Mouse (Mus musculus) intestine, postnatal 0 days (tissue): ENCODE data around the gene Emc3. TPM values are rescaled to one million over a fixed set of nuclear protein-coding genes. Genes with fewer than 3 reads are reported as not detected.

Source experiments
- ATAC-seq: fragments of 200-750 bp; cut with Nextera tagmentation; 2 replicates; pipeline ENCODE4 v1.8.0; 2017; ENCODE audit warnings: mild to moderate bottlenecking, moderate TSS enrichment, moderate library complexity
- H3K27ac ChIP-seq: fragments of 300-500 bp; sonication (generic); 2 replicates; pipeline ENCODE4 v1.5.1; 2014; ENCODE audit warnings: mild to moderate bottlenecking, low read depth, low read length, moderate library complexity
- H3K27me3 ChIP-seq: fragments of 300-500 bp; sonication (generic); replicated peaks from 2 replicates; pipeline ENCODE4 v1.6.1; 2014; ENCODE audit warnings: low read length, mixed read lengths; ENCODE audit not compliant: control insufficient read depth, insufficient read depth
- H3K36me3 ChIP-seq: fragments of 300-500 bp; sonication (generic); 2 replicates; pipeline ENCODE4 v1.6.1; 2014; ENCODE audit warnings: mild to moderate bottlenecking, moderate library complexity; ENCODE audit not compliant: control insufficient read depth, insufficient read depth
- H3K4me1 ChIP-seq: fragments of 300-500 bp; sonication (generic); replicated peaks from 2 replicates; pipeline ENCODE4 v1.6.1; 2014; ENCODE audit warnings: antibody characterized with exemption, low read length, mixed read lengths; ENCODE audit not compliant: control insufficient read depth, insufficient read depth
- H3K4me2 ChIP-seq: fragments of 300-500 bp; sonication (generic); replicated peaks from 2 replicates; pipeline ENCODE4 v1.6.1; 2014; ENCODE audit warnings: low read depth, mild to moderate bottlenecking, moderate library complexity
- H3K4me3 ChIP-seq: fragments of 300-500 bp; sonication (generic); 2 replicates; pipeline ENCODE4 v1.5.1; 2014; ENCODE audit warnings: low read depth, low read length
- H3K9ac ChIP-seq: fragments of 300-500 bp; sonication (generic); 2 replicates; pipeline ENCODE4 v1.6.1; 2014; ENCODE audit warnings: mild to moderate bottlenecking, low read depth, low read length
- H3K9me3 ChIP-seq: fragments of 300-500 bp; sonication (generic); 2 replicates; pipeline ENCODE4 v1.6.1; 2016; ENCODE audit warnings: mixed run types; ENCODE audit not compliant: control insufficient read depth
- CTCF ChIP-seq: sonication (generic); IDR thresholded peaks from 2 replicates; pipeline ENCODE4 v1.5.1; 2016; ENCODE audit warnings: low read depth, mild to moderate bottlenecking, control low read depth, antibody characterized with exemption, moderate library complexity
- WGBS: fragments of 180-500 bp; shearing (Covaris S2); extraction: QIAGEN DNeasy Blood & Tissue Kit; methylation state at CpG from one replicate; pipeline ENCODE4 v1.1.7; 2014; 5-methylcytosine and 5-hydroxymethylcytosine counted together
- polyA plus RNA-seq: library from polyadenylated mRNA; unstranded; fragments of >200 nt; fragmentation: Nextera tagmentation; extraction: Ambion mirVana; gene quantifications from 2 replicates; pipeline ENCODE4 v1.2.1, GENCODE M21; 2015

Emc3 gene
- polyA plus RNA-seq, 1 experiment from 2014 or later: 77.9 TPM

DNA sequence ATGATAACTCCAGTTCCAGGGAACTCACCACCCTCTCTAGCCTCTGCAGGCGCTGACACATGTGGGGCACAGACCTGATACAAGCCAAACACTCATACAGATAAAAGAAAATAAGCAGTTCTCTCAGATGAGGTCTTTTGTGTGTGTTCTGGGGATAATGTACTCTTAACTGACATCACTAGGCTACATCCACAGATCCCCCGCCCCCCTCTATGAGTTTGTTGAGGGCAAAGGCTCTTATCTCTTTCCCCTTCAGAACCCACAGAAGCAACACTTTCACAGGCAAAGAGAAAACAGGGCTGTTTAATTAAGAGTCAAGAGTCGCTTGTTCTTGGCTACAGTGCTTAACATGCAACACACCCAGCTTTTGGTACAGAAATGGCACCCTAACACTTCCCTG lies 16.9 kb downstream of the Emc3 start:
- no peaks in the 10 kb centered on the region for H3K27me3 ChIP-seq
- no peak for ATAC-seq
- H3K4me1 ChIP-seq: no peaks in the 10 kb centered on the region
- no peak overlapping the region for H3K4me3 ChIP-seq
- no peak for TF ChIP-seq CTCF
- peaks cover 63% of the 10 kb centered on the region for H3K36me3 ChIP-seq
- no peak overlapping the region for H3K9ac ChIP-seq
- WGBS: 97% methylated on average over 3 of the region's 3 CpGs
- H3K9me3 ChIP-seq: no peaks in the 10 kb centered on the region
- no peak overlapping the region for H3K4me2 ChIP-seq
- no peak overlapping the region for H3K27ac ChIP-seq

DNA sequence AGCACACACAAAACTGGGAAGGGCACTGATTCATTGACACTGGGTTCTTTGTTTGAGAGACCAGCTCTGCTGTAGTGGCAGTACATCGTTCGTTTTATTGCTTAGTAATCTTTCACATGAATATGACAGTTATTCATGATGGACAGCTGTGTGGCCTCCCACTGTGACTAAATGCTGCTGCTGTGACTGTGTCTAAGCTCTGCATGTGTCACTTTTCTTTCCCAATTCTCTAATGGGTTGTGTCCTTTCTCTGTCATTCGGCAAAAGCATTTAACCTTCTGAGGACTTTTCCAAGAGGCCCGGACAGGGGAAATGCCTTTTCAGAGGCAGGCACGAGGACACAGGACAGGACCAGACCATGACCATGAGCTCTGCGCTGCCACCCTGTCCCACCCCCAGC lies 17.5 kb downstream of the Emc3 start:
- Histone ChIP-seq H3K4me1 (no peaks in the 10 kb centered on the region), H3K27me3 (no peaks in the 10 kb centered on the region), H3K27ac (no peak overlapping the region), H3K9ac (no peak overlapping the region), H3K36me3 (peaks cover 56% of the 10 kb centered on the region), H3K4me2 (no peak overlapping the region), H3K4me3 (no peak overlapping the region), H3K9me3 (no peaks in the 10 kb centered on the region)
- TF ChIP-seq CTCF: no peak
- peak; percentile 33; the same call in 1 of the 2 replicates for ATAC-seq
- whole genome bisulfite sequencing: 71% methylated on average over 6 of the region's 6 CpGs

DNA sequence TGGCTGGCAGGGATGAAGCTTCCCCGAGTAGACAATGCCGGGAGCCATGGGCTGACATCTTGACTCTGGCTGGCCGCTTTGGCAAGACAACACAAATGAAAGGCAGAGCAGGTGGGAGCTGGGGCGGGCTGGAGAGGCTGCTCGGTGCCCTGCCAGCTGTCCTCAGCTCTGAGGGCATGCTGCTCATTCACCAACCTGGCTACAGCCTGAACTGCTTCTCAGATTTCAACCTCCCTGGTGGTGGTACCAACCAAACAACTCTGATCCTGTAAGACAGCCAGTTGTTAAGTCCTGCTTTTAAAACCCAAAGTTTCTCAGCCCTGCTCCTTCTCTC lies 22.5 kb downstream of the Emc3 start:
- H3K4me2 ChIP-seq: no peak overlapping the region
- no peaks in the 10 kb centered on the region for H3K27me3 ChIP-seq
- H3K4me3 ChIP-seq: no peak overlapping the region
- H3K4me1 ChIP-seq: no peaks in the 10 kb centered on the region
- H3K9me3 ChIP-seq: no peaks in the 10 kb centered on the region
- peaks cover 8% of the 10 kb centered on the region for H3K36me3 ChIP-seq
- 60% methylated on average over 5 of the region's 5 CpGs for WGBS
- no peak for TF ChIP-seq CTCF
- H3K9ac ChIP-seq: no peak overlapping the region
- ATAC-seq: no peak
- H3K27ac ChIP-seq: no peak overlapping the region

DNA sequence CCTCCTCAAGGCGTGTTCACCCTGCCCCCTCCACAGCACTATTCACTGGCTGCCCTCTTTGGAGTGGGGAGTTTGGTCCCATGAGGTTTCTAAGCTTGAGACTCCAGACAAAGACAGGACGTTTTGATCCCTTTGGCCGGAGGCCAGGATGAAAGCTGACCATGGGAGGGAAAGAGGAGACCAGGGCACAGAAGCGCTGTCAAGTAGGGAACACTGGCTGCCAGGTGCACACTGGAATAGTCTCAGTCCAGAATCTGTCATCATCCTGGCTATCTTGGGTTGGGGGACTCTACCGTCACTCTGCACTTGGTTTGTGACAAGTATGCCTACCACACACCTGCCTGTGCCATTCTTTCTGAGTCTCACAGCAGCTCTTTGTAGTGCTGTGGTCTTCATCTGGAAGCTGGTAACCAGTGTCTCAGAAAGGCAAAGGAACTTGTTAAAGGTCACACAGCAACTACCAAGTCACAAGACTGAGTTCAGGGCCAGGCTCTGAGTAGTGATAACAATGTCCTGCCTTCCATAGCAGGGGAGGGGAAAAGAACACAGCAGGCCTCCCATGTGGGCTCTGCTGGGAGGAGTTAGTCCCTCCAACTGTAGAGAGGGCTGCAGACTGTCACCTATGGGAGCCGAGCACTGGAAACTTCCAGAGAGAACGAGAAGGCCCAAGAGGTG lies 23.0 kb downstream of the Emc3 start:
- no peaks in the 10 kb centered on the region for H3K27me3 ChIP-seq
- no peak for ATAC-seq
- WGBS: 64% methylated on average over 7 of the region's 7 CpGs
- TF ChIP-seq CTCF: no peak
- no peak overlapping the region for H3K4me2 ChIP-seq
- no peak overlapping the region for H3K27ac ChIP-seq
- no peaks in the 10 kb centered on the region for H3K9me3 ChIP-seq
- H3K4me3 ChIP-seq: no peak overlapping the region
- peaks cover 3% of the 10 kb centered on the region; the same call in 1 of the 2 replicates for H3K36me3 ChIP-seq
- no peak overlapping the region for H3K9ac ChIP-seq
- H3K4me1 ChIP-seq: no peaks in the 10 kb centered on the region

DNA sequence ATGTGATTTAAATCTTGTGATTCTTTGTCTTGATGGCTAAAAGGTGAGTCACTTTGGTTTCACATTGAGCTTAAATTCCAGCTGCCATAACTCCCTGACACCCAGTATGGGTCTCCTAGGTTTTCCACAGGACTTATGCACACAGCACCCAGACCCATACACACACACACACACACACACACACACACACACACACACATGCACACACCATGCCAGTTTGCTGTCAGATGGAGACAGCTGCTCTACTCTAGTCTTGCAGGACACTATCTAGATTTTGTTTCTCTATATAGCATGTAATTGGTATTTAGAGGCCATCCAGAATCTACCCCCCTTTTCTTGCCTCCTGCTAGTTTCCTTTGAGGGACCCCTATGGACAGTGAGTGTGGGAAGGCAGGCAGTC lies 24.3 kb downstream of the Emc3 start:
- H3K4me1 ChIP-seq: no peaks in the 10 kb centered on the region
- no peaks in the 10 kb centered on the region for H3K9me3 ChIP-seq
- H3K27ac ChIP-seq: no peak overlapping the region
- H3K36me3 ChIP-seq: no peaks in the 10 kb centered on the region
- no peak overlapping the region for H3K4me2 ChIP-seq
- ATAC-seq: no peak
- H3K4me3 ChIP-seq: no peak overlapping the region
- TF ChIP-seq CTCF: no peak
- no peak overlapping the region for H3K9ac ChIP-seq
- 0 out of 2 replicates have a peak, but pooled peaks cover 2% of the 10 kb centered on the region for H3K27me3 ChIP-seq

DNA sequence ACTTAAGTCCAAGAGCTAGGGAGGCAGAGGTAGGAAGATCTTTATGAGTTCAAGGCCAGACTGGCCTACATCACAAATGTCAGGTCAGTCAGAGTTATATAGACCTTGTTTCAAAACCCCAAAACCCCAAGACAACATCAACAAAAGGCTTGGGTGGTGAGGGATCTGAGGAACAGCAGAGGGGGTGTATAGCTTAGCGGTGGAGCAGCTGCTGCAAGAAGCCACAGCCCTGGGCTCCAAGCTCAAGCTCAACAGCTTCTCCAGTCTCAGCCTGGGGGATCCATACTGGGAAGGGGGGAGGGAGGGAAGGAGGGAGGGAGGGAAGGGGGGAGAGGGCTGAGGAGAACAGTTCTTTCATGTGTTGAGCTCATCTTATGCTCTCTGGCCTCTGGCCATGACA lies 25.8 kb downstream of the Emc3 start:
- Histone ChIP-seq H3K9me3 (no peaks in the 10 kb centered on the region), H3K36me3 (no peaks in the 10 kb centered on the region), H3K4me2 (no peak overlapping the region)

DNA sequence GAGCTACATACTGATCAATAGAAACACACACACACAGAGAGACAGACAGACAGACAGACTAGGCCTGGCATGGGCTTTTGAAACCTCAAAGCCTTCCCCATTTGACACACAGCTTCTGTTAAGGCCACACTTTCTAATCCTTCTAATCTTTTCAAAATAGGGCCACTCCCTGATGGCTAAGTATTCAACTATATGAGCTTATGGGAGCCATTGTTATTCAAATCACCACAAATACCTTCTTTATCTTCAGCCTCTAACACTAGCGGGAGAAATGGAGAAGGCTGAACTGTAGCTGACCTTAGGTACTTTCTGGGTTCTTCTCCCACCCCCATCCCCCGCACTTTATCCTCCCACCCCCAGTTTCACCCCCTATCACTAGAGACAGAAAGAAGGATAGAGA lies 28.7 kb downstream of the Emc3 start:
- Histone ChIP-seq H3K36me3 (no peaks in the 10 kb centered on the region), H3K4me3 (no peak overlapping the region), H3K4me1 (no peaks in the 10 kb centered on the region), H3K9me3 (no peaks in the 10 kb centered on the region), H3K27ac (no peak overlapping the region), H3K27me3 (peaks cover 18% of the 10 kb centered on the region; the same call in 1 of the 2 replicates), H3K4me2 (no peak overlapping the region), H3K9ac (no peak overlapping the region)
- TF ChIP-seq CTCF: no peak
- 84% methylated on average over 2 of the region's 2 CpGs for WGBS
- ATAC-seq: no peak

More for the DNA sequence above, 25.8 kb downstream of the Emc3 start:
- no peak overlapping the region for H3K4me3 ChIP-seq
- H3K4me1 ChIP-seq: no peaks in the 10 kb centered on the region
- no peak overlapping the region for H3K27ac ChIP-seq
- no peak for ATAC-seq
- H3K27me3 ChIP-seq: peaks cover 16% of the 10 kb centered on the region; the same call in 1 of the 2 replicates
- no peak overlapping the region for H3K9ac ChIP-seq
- no peak for TF ChIP-seq CTCF
- 71% methylated on average over 1 of the region's 1 CpGs for WGBS
